Mouse (Mus musculus): ENCODE results near the gene Ephb3. TPM values are rescaled to one million over a fixed set of nuclear protein-coding genes. Genes with fewer than 3 reads are reported as not detected.

Ephb3 gene
- polyA plus RNA-seq, 1 experiment from 2014 or later: 16.3 TPM

- Histone ChIP-seq H3K27ac (ENCODE audit: low read length) (no peak overlapping the region), H3K36me3 (ENCODE audit: insufficient read depth, low read length) (no peaks in the 10 kb centered on the region), H3K27me3 (replicated peaks; ENCODE audit: insufficient read depth, low read length) (no peaks in the 10 kb centered on the region), H3K4me1 (ENCODE audit: insufficient read depth, low read depth, low read length) (peaks cover 11% of the 10 kb centered on the region; the same call in 1 of the 2 replicates), H3K9ac (replicated peaks; ENCODE audit: low read depth) (no peak overlapping the region), H3K4me3 (ENCODE audit: low read depth, low read length) (no peak overlapping the region), H3K9me3 (ENCODE audit: low read length) (no peaks in the 10 kb centered on the region), H3K4me2 (replicated peaks; ENCODE audit: low read depth, low read length) (no peak overlapping the region)
- DNase-seq (ENCODE audit: low spot score) (peak; percentile 85), ATAC-seq (peak; percentile 72)
- 41% methylated on average over 8 of the region's 8 CpGs for WGBS
- TF ChIP-seq CTCF (IDR thresholded peaks at IDR 0.05) (no peak), EP300 (IDR thresholded peaks at IDR 0.05) (no peak)
Observed at GRCm38 (mm10) chr16:21235135-21235534, 30.6 kb downstream of the Ephb3 start.

- no peak overlapping the region; the same call in 1 of the 2 replicates for H3K27ac ChIP-seq (ENCODE audit: low read length)
- DNase-seq (ENCODE audit: low spot score) (peak; percentile 63), ATAC-seq (peak; percentile 62)
- H3K9ac ChIP-seq (replicated peaks; ENCODE audit: low read depth): no peak overlapping the region
- no peak overlapping the region for H3K4me3 ChIP-seq (ENCODE audit: low read depth, low read length)
- no peaks in the 10 kb centered on the region for H3K9me3 ChIP-seq (ENCODE audit: low read length)
- no peak overlapping the region for H3K4me2 ChIP-seq (replicated peaks; ENCODE audit: low read depth, low read length)
- H3K36me3 ChIP-seq (ENCODE audit: insufficient read depth, low read length): no peaks in the 10 kb centered on the region
- WGBS: 19% methylated on average over 4 of the region's 5 CpGs
- H3K27me3 ChIP-seq (replicated peaks; ENCODE audit: insufficient read depth, low read length): no peaks in the 10 kb centered on the region
- TF ChIP-seq EP300 (IDR thresholded peaks at IDR 0.05) (no peak), CTCF (IDR thresholded peaks at IDR 0.05) (no peak)
- peaks cover 11% of the 10 kb centered on the region; the same call in 1 of the 2 replicates for H3K4me1 ChIP-seq (ENCODE audit: insufficient read depth, low read depth, low read length)
Observed at GRCm38 (mm10) chr16:21238722-21239121, 34.2 kb downstream of the Ephb3 start.

- WGBS: 65% methylated on average over 3 of the region's 3 CpGs
Observed at GRCm38 (mm10) chr16:21240547-21240946, 36.0 kb downstream of the Ephb3 start.

GRCm38 (mm10) chr16:21241030-21241429, 36.5 kb downstream of the Ephb3 start:
- H3K4me1 ChIP-seq (ENCODE audit: insufficient read depth, low read depth, low read length): peaks cover 12% of the 10 kb centered on the region; the same call in 1 of the 2 replicates
- H3K4me2 ChIP-seq (replicated peaks; ENCODE audit: low read depth, low read length): no peak overlapping the region
- no peaks in the 10 kb centered on the region for H3K9me3 ChIP-seq (ENCODE audit: low read length)
- H3K27ac ChIP-seq (ENCODE audit: low read length): no peak overlapping the region
- TF ChIP-seq EP300 (IDR thresholded peaks at IDR 0.05): no peak
- no peak for TF ChIP-seq CTCF (IDR thresholded peaks at IDR 0.05)
- DNase-seq (ENCODE audit: low spot score) (no peak), ATAC-seq (no peak)
- no peaks in the 10 kb centered on the region for H3K27me3 ChIP-seq (replicated peaks; ENCODE audit: insufficient read depth, low read length)
- H3K36me3 ChIP-seq (ENCODE audit: insufficient read depth, low read length): no peaks in the 10 kb centered on the region
- no peak overlapping the region for H3K4me3 ChIP-seq (ENCODE audit: low read depth, low read length)
- H3K9ac ChIP-seq (replicated peaks; ENCODE audit: low read depth): no peak overlapping the region

More at GRCm38 (mm10) chr16:21240547-21240946, 36.0 kb downstream of the Ephb3 start:
- H3K27me3 ChIP-seq (replicated peaks; ENCODE audit: insufficient read depth, low read length): no peaks in the 10 kb centered on the region
- H3K9me3 ChIP-seq (ENCODE audit: low read length): no peaks in the 10 kb centered on the region
- ATAC-seq (no peak), DNase-seq (ENCODE audit: low spot score) (no peak)
- H3K27ac ChIP-seq (ENCODE audit: low read length): no peak overlapping the region
- H3K9ac ChIP-seq (replicated peaks; ENCODE audit: low read depth): no peak overlapping the region
- H3K36me3 ChIP-seq (ENCODE audit: insufficient read depth, low read length): no peaks in the 10 kb centered on the region
- no peak overlapping the region for H3K4me2 ChIP-seq (replicated peaks; ENCODE audit: low read depth, low read length)
- peaks cover 11% of the 10 kb centered on the region; the same call in 1 of the 2 replicates for H3K4me1 ChIP-seq (ENCODE audit: insufficient read depth, low read depth, low read length)
- no peak overlapping the region for H3K4me3 ChIP-seq (ENCODE audit: low read depth, low read length)
- TF ChIP-seq CTCF (IDR thresholded peaks at IDR 0.05) (no peak), EP300 (IDR thresholded peaks at IDR 0.05) (no peak)

- H3K4me3 ChIP-seq (ENCODE audit: low read depth, low read length): no peak overlapping the region
- H3K9ac ChIP-seq (replicated peaks; ENCODE audit: low read depth): no peak overlapping the region
- H3K36me3 ChIP-seq (ENCODE audit: insufficient read depth, low read length): no peaks in the 10 kb centered on the region
- no peaks in the 10 kb centered on the region for H3K27me3 ChIP-seq (replicated peaks; ENCODE audit: insufficient read depth, low read length)
- no peak for TF ChIP-seq CTCF (IDR thresholded peaks at IDR 0.05)
- TF ChIP-seq EP300 (IDR thresholded peaks at IDR 0.05): no peak
- H3K27ac ChIP-seq (ENCODE audit: low read length): no peak overlapping the region
- H3K4me1 ChIP-seq (ENCODE audit: insufficient read depth, low read depth, low read length): peaks cover 23% of the 10 kb centered on the region; the same call in 1 of the 2 replicates
- H3K9me3 ChIP-seq (ENCODE audit: low read length): no peaks in the 10 kb centered on the region
- ATAC-seq (no peak), DNase-seq (ENCODE audit: low spot score) (no peak)
- WGBS: 53% methylated on average over 8 of the region's 8 CpGs
- no peak overlapping the region for H3K4me2 ChIP-seq (replicated peaks; ENCODE audit: low read depth, low read length)
Observed at GRCm38 (mm10) chr16:21242946-21243345, 38.4 kb downstream of the Ephb3 start.

- no peak overlapping the region for H3K27ac ChIP-seq (ENCODE audit: low read length)
- no peak for TF ChIP-seq EP300 (IDR thresholded peaks at IDR 0.05)
- no peak for TF ChIP-seq CTCF (IDR thresholded peaks at IDR 0.05)
- H3K4me3 ChIP-seq (ENCODE audit: low read depth, low read length): no peak overlapping the region
- DNase-seq (ENCODE audit: low spot score) (no peak), ATAC-seq (no peak)
- no peaks in the 10 kb centered on the region for H3K36me3 ChIP-seq (ENCODE audit: insufficient read depth, low read length)
- no peaks in the 10 kb centered on the region for H3K9me3 ChIP-seq (ENCODE audit: low read length)
- peaks cover 24% of the 10 kb centered on the region; the same call in 1 of the 2 replicates for H3K4me1 ChIP-seq (ENCODE audit: insufficient read depth, low read depth, low read length)
- H3K4me2 ChIP-seq (replicated peaks; ENCODE audit: low read depth, low read length): no peak overlapping the region
- H3K9ac ChIP-seq (replicated peaks; ENCODE audit: low read depth): no peak overlapping the region
- WGBS: 67% methylated on average over 3 of the region's 3 CpGs
- H3K27me3 ChIP-seq (replicated peaks; ENCODE audit: insufficient read depth, low read length): no peaks in the 10 kb centered on the region
Observed at GRCm38 (mm10) chr16:21244803-21245202, 40.2 kb downstream of the Ephb3 start.

- peaks cover 23% of the 10 kb centered on the region; the same call in 1 of the 2 replicates for H3K4me1 ChIP-seq (ENCODE audit: insufficient read depth, low read depth, low read length)
- ATAC-seq (peak; percentile 13; the same call in 1 of the 2 replicates), DNase-seq (ENCODE audit: low spot score) (no peak)
- TF ChIP-seq CTCF (IDR thresholded peaks at IDR 0.05) (no peak), EP300 (IDR thresholded peaks at IDR 0.05) (no peak)
- no peak overlapping the region for H3K9ac ChIP-seq (replicated peaks; ENCODE audit: low read depth)
- no peaks in the 10 kb centered on the region for H3K9me3 ChIP-seq (ENCODE audit: low read length)
- 21% methylated on average over 7 of the region's 7 CpGs for WGBS
- H3K4me3 ChIP-seq (ENCODE audit: low read depth, low read length): no peak overlapping the region
- H3K27me3 ChIP-seq (replicated peaks; ENCODE audit: insufficient read depth, low read length): no peaks in the 10 kb centered on the region
- no peak overlapping the region for H3K27ac ChIP-seq (ENCODE audit: low read length)
- no peaks in the 10 kb centered on the region for H3K36me3 ChIP-seq (ENCODE audit: insufficient read depth, low read length)
- no peak overlapping the region for H3K4me2 ChIP-seq (replicated peaks; ENCODE audit: low read depth, low read length)
Observed at GRCm38 (mm10) chr16:21245387-21245786, 40.8 kb downstream of the Ephb3 start.
